Mouse (Mus musculus) WW6 (cell line): Measurements from ENCODE around the gene C3ar1.

ENCODE experiments used
- DNase-seq: peaks from one replicate; pipeline ENCODE4 v3.0.0-alpha.2; 2013; ENCODE audit warnings: low read depth, low spot score

The C3ar1 gene

GRCm38 (mm10) chr6:122825923-122826742, 29.8 kb downstream of the C3ar1 start:
- DNase-seq, result no peak

- no peak for DNase-seq
These were observed 30.8 kb downstream of the C3ar1 start for GRCm38 (mm10) chr6:122825166-122825565.

- DNase-seq, result no peak
These were observed 31.9 kb downstream of the C3ar1 start for GRCm38 (mm10) chr6:122824086-122824485.

GRCm38 (mm10) chr6:122821822-122822221, 34.1 kb downstream of the C3ar1 start:
- DNase-seq, result no peak

GRCm38 (mm10) chr6:122820799-122821650, 34.9 kb downstream of the C3ar1 start:
- DNase-seq, result no peak

- no peak for DNase-seq
These were observed 35.7 kb downstream of the C3ar1 start for GRCm38 (mm10) chr6:122820071-122820798.

GRCm38 (mm10) chr6:122819306-122820070, 36.5 kb downstream of the C3ar1 start, which contains the start of gene Foxj2:
TSS of gene Foxj2 (plus strand) at chr6:122819914.
- no peak for DNase-seq

GRCm38 (mm10) chr6:122813640-122814039, 42.3 kb downstream of the C3ar1 start:
- no peak for DNase-seq

- DNase-seq, result no peak
These were observed 43.2 kb downstream of the C3ar1 start for GRCm38 (mm10) chr6:122812716-122813115.

GRCm38 (mm10) chr6:122811771-122812600, 44.0 kb downstream of the C3ar1 start:
- DNase-seq, result no peak

GRCm38 (mm10) chr6:122811280-122811652, 44.7 kb downstream of the C3ar1 start:
- DNase-seq, result peak; percentile 86

GRCm38 (mm10) chr6:122810615-122811279, 45.2 kb downstream of the C3ar1 start:
- peak; percentile 99 for DNase-seq

- DNase-seq, result no peak
These were observed 45.8 kb downstream of the C3ar1 start for GRCm38 (mm10) chr6:122810022-122810614.

GRCm38 (mm10) chr6:122804418-122804817, 51.5 kb downstream of the C3ar1 start:
- no peak for DNase-seq

- DNase-seq, result no peak
These were observed 54.0 kb downstream of the C3ar1 start for GRCm38 (mm10) chr6:122801801-122802514.

GRCm38 (mm10) chr6:122801301-122801800, 54.6 kb downstream of the C3ar1 start, which contains the start of gene Slc2a3:
TSS of gene Slc2a3 (minus strand) at chr6:122801640.
- no peak for DNase-seq

GRCm38 (mm10) chr6:122800640-122801300, 55.2 kb downstream of the C3ar1 start:
- DNase-seq, result no peak
